ENCODE assay signal across 8 mouse cellular contexts in genomic region chr5:43515401-43515976, GRCm38 (mm10). TPM values are rescaled to one million over a fixed set of nuclear protein-coding genes. Genes with fewer than 3 reads are reported as not detected.
DNase-seq lines count a peak whose midpoint lies in the region; ATAC-seq and TF ChIP-seq lines count a peak whose summit lies in the region.

TSS of gene C1qtnf7 (plus strand) at chr5:43515538.

- no peak within 1 kb of the TSS for H3K27ac ChIP-seq in neural tube, embryonic 11.5 days (ENCODE audit: low read depth, low read length)
- H3K27ac ChIP-seq in limb, embryonic 14.5 days (replicated peaks; ENCODE audit: low read depth, low read length): no peak within 1 kb of the TSS
- H3K27ac ChIP-seq in stomach, embryonic 16.5 days (ENCODE audit: low read length): peak within 1 kb of the TSS; percentile 45
- H3K27ac ChIP-seq in forebrain, embryonic 12.5 days: no peak within 1 kb of the TSS

- H3K9ac ChIP-seq in neural tube, embryonic 11.5 days (ENCODE audit: low read length): no peak within 1 kb of the TSS
- H3K9ac ChIP-seq in limb, embryonic 14.5 days (ENCODE audit: low read depth, low read length, severe bottlenecking): 0 out of 2 replicates have a peak within 1 kb of the TSS, but pooled peaks have one; percentile 12
- H3K9ac ChIP-seq in stomach, embryonic 16.5 days (ENCODE audit: low read length): peak within 1 kb of the TSS; percentile 17; the same call in 1 of the 2 replicates
- no peak within 1 kb of the TSS for H3K9ac ChIP-seq in forebrain, embryonic 12.5 days

- no peaks in the 10 kb centered on the region for H3K27me3 ChIP-seq in neural tube, embryonic 11.5 days (ENCODE audit: control insufficient read depth, insufficient read depth, low read length)
- no peaks in the 10 kb centered on the region for H3K27me3 ChIP-seq in limb, embryonic 14.5 days (ENCODE audit: control insufficient read depth, insufficient read depth, low read length)
- H3K27me3 ChIP-seq in stomach, embryonic 16.5 days (ENCODE audit: control insufficient read depth, insufficient read depth, low read length): no peaks in the 10 kb centered on the region
- no peaks in the 10 kb centered on the region for H3K27me3 ChIP-seq in forebrain, embryonic 12.5 days

- H3K4me3 ChIP-seq in neural tube, embryonic 11.5 days (ENCODE audit: low read depth, low read length): no peak within 1 kb of the TSS
- H3K4me3 ChIP-seq in limb, embryonic 14.5 days (replicated peaks; ENCODE audit: low read length): peak within 1 kb of the TSS; percentile 14
- H3K4me3 ChIP-seq in stomach, embryonic 16.5 days (replicated peaks; ENCODE audit: low read length): peak within 1 kb of the TSS; percentile 36
- no peak within 1 kb of the TSS for H3K4me3 ChIP-seq in forebrain, embryonic 12.5 days (replicated peaks)

- no peak for TF ChIP-seq POLR2A in limb, embryonic 14.5 days (IDR thresholded peaks at IDR 0.05; ENCODE audit: borderline replicate concordance, extremely low read depth, insufficient read depth, insufficient read length)

- H3K4me2 ChIP-seq in neural tube, embryonic 11.5 days (ENCODE audit: low read depth): 0 out of 2 replicates have a peak within 1 kb of the TSS, but pooled peaks have one; percentile 7
- H3K4me2 ChIP-seq in limb, embryonic 14.5 days (replicated peaks; ENCODE audit: low read depth, low read length, severe bottlenecking): peak within 1 kb of the TSS; percentile 37
- peak within 1 kb of the TSS; percentile 35 for H3K4me2 ChIP-seq in stomach, embryonic 16.5 days (ENCODE audit: low read depth, low read length)
- H3K4me2 ChIP-seq in forebrain, embryonic 12.5 days: no peak within 1 kb of the TSS

- no peak for DNase-seq in frontal cortex, postnatal 10 days (ENCODE audit: low spot score in 2 of 2)
- no peak for DNase-seq in neural tube, embryonic 11.5 days (ENCODE audit: low spot score)
- DNase-seq in neural tube, embryonic 10.5 days (ENCODE audit: extremely low spot score, low spot score): no peak
- no peak for DNase-seq in limb, embryonic 14.5 days (ENCODE audit: low spot score)

- 59% methylated on average over 15 of the region's 15 CpGs for WGBS in neural tube, embryonic 11.5 days
- 14% methylated on average over 15 of the region's 15 CpGs for WGBS in limb, embryonic 14.5 days
- 26% methylated on average over 15 of the region's 15 CpGs for WGBS in stomach, embryonic 16.5 days
- 79% methylated on average over 15 of the region's 15 CpGs for WGBS in forebrain, embryonic 12.5 days

- no peaks in the 10 kb centered on the region for H3K4me1 ChIP-seq in neural tube, embryonic 11.5 days (ENCODE audit: control insufficient read depth, insufficient read depth, low read length)
- H3K4me1 ChIP-seq in limb, embryonic 14.5 days (ENCODE audit: control insufficient read depth, insufficient read depth, low read length): peaks cover 26% of the 10 kb centered on the region
- H3K4me1 ChIP-seq in stomach, embryonic 16.5 days (ENCODE audit: control insufficient read depth, insufficient read depth, low read length): peaks cover 2% of the 10 kb centered on the region; the same call in 1 of the 2 replicates
- no peaks in the 10 kb centered on the region for H3K4me1 ChIP-seq in forebrain, embryonic 12.5 days

- no peaks in the 10 kb centered on the region for H3K36me3 ChIP-seq in neural tube, embryonic 11.5 days (ENCODE audit: control insufficient read depth, insufficient read depth, low read length)
- no peaks in the 10 kb centered on the region for H3K36me3 ChIP-seq in limb, embryonic 14.5 days (ENCODE audit: control insufficient read depth, insufficient read depth, low read length)
- H3K36me3 ChIP-seq in stomach, embryonic 16.5 days (ENCODE audit: control insufficient read depth, insufficient read depth, low read length): no peaks in the 10 kb centered on the region
- no peaks in the 10 kb centered on the region for H3K36me3 ChIP-seq in forebrain, embryonic 12.5 days (replicated peaks)

- ATAC-seq in frontal cortex, adult (ENCODE audit: low TSS enrichment): peak; percentile 92
- no peak for ATAC-seq in neural tube, embryonic 11.5 days (ENCODE audit: insufficient read depth, low FRiP score, low TSS enrichment)
- ATAC-seq in limb, embryonic 14.5 days (ENCODE audit: low FRiP score, low read depth): no peak; the same call in 1 of the 2 replicates
- no peak for ATAC-seq in stomach, embryonic 16.5 days (ENCODE audit: insufficient read depth, low FRiP score)
- no peak for ATAC-seq in activated CD4-positive, CD25-positive, alpha-beta regulatory T cell, adult 4 months
- ATAC-seq in forebrain, embryonic 12.5 days (ENCODE audit: low FRiP score): no peak

- H3K9me3 ChIP-seq in neural tube, embryonic 11.5 days (ENCODE audit: control insufficient read depth, low read length): no peaks in the 10 kb centered on the region
- no peaks in the 10 kb centered on the region for H3K9me3 ChIP-seq in limb, embryonic 14.5 days (ENCODE audit: control insufficient read depth, low read length)
- H3K9me3 ChIP-seq in stomach, embryonic 16.5 days (replicated peaks; ENCODE audit: control insufficient read depth, low read length): no peaks in the 10 kb centered on the region
- no peaks in the 10 kb centered on the region for H3K9me3 ChIP-seq in forebrain, embryonic 12.5 days

RNA-seq across cellular contexts. Expression of gene C1qtnf7, which starts in this region (rescaled TPM):
- 2.6 and 3.2 TPM in 2 replicates for polyA plus RNA-seq in neural tube, embryonic 11.5 days (2014; fragmentation: Nextera tagmentation; extraction: Ambion mirVana)
- polyA plus RNA-seq in limb, embryonic 14.5 days (2012; rRNA removed): 3.2 and 5.0 TPM in 2 replicates
- 6.6 and 9.3 TPM in 2 replicates for polyA plus RNA-seq in limb, embryonic 14.5 days (2014; fragmentation: Nextera tagmentation; extraction: Ambion mirVana)
- polyA plus RNA-seq in stomach, embryonic 16.5 days (2015; fragmentation: Nextera tagmentation; extraction: Ambion mirVana): 22.1 and 22.4 TPM in 2 replicates
- not detected for polyA plus RNA-seq in activated CD4-positive, CD25-positive, alpha-beta regulatory T cell, adult 4 months (2017; shearing (Covaris generic))
- 0.54 and 0.66 TPM in 2 replicates for polyA plus RNA-seq in forebrain, embryonic 12.5 days (2016; fragmentation: Nextera tagmentation; extraction: Ambion mirVana)

Comparison
In these comparisons a context has a peak if more than half of its experiments do, and no peak if none do; other contexts are left out.
1. H3K4me3 ChIP-seq: peak in limb, embryonic 14.5 days (single experiment) and stomach, embryonic 16.5 days (single experiment); none in neural tube, embryonic 11.5 days (single experiment) and forebrain, embryonic 12.5 days (single experiment).
2. H3K9ac ChIP-seq: peak in limb, embryonic 14.5 days (single experiment) and stomach, embryonic 16.5 days (single experiment); none in neural tube, embryonic 11.5 days (single experiment) and forebrain, embryonic 12.5 days (single experiment).